In genomic region chr8:107699307-107699706, GRCm38 (mm10) we compare ENCODE assay signal across 11 mouse cellular contexts.
DNase-seq lines count a peak whose midpoint lies in the region; ATAC-seq and TF ChIP-seq lines count a peak whose summit lies in the region.
"Had no signal": no experiment of that assay in that cellular context is flagged by ENCODE, and none has a peak within 500 bp of the region (broad histone marks: within the 10 kb centered on the region; RNA-seq: fewer than 3 reads in every experiment).

No protein-coding gene starts in this region.

- no peak overlapping the region for H3K4me3 ChIP-seq in kidney, adult 2 months (ENCODE audit: insufficient read depth, low read depth, low read length)
- no peak overlapping the region for H3K4me3 ChIP-seq in forebrain, postnatal 0 days (ENCODE audit: low read depth, low read length)
- no peak overlapping the region for H3K4me3 ChIP-seq in midbrain, embryonic 14.5 days (replicated peaks; ENCODE audit: low read depth, low read length)
- H3K4me3 ChIP-seq: heart, embryonic 15.5 days; intestine, embryonic 15.5 days; layer of hippocampus, adult 2 months had no signal

- no peak overlapping the region for H3K27ac ChIP-seq in kidney, adult 2 months (ENCODE audit: insufficient read depth, low read depth, low read length)
- H3K27ac ChIP-seq in forebrain, postnatal 0 days (ENCODE audit: low read depth, low read length), result no peak overlapping the region
- H3K27ac ChIP-seq in midbrain, embryonic 14.5 days (replicated peaks; ENCODE audit: low read depth, low read length), result peak overlapping the region; percentile 26; the same call in 1 of the 2 replicates
- H3K27ac ChIP-seq: heart, embryonic 15.5 days; intestine, embryonic 15.5 days; layer of hippocampus, adult 2 months had no signal

- no peak for TF ChIP-seq POLR2A in kidney, adult 2 months (IDR thresholded peaks at IDR 0.05; ENCODE audit: low read depth, low read length)

- no peaks in the 10 kb centered on the region for H3K4me1 ChIP-seq in kidney, adult 2 months (ENCODE audit: control insufficient read depth, insufficient read depth, low read length)
- no peaks in the 10 kb centered on the region for H3K4me1 ChIP-seq in forebrain, postnatal 0 days (ENCODE audit: insufficient read depth)
- peaks cover 14% of the 10 kb centered on the region for H3K4me1 ChIP-seq in midbrain, embryonic 14.5 days (ENCODE audit: control insufficient read depth, insufficient read depth, low read length)
- H3K4me1 ChIP-seq: heart, embryonic 15.5 days had no signal

- no peaks in the 10 kb centered on the region for H3K9me3 ChIP-seq in forebrain, postnatal 0 days (ENCODE audit: low read length)
- no peaks in the 10 kb centered on the region for H3K9me3 ChIP-seq in midbrain, embryonic 14.5 days (ENCODE audit: control insufficient read depth, low read length)
- H3K9me3 ChIP-seq: heart, embryonic 15.5 days; intestine, embryonic 15.5 days had no signal

- 37% methylated on average over 7 of the region's 7 CpGs for WGBS in kidney, adult 2 months
- 29% methylated on average over 7 of the region's 7 CpGs for WGBS in forebrain, postnatal 0 days
- WGBS in midbrain, embryonic 14.5 days, result 23% methylated on average over 7 of the region's 7 CpGs

- no peak overlapping the region for H3K9ac ChIP-seq in forebrain, postnatal 0 days
- H3K9ac ChIP-seq in midbrain, embryonic 14.5 days (replicated peaks; ENCODE audit: low read length), result no peak overlapping the region
- H3K9ac ChIP-seq: heart, embryonic 15.5 days; intestine, embryonic 15.5 days had no signal

- ATAC-seq in forebrain, postnatal 0 days, result no peak
- no peak for ATAC-seq in midbrain, embryonic 14.5 days (ENCODE audit: low FRiP score, low TSS enrichment)
- ATAC-seq in erythroblast, adult 5-6 weeks (replicated peaks; ENCODE audit: low FRiP score, poor library complexity, severe bottlenecking), result no peak
- ATAC-seq: intestine, embryonic 15.5 days had no signal

- no peaks in the 10 kb centered on the region for H3K36me3 ChIP-seq in kidney, adult 2 months (ENCODE audit: control insufficient read depth, insufficient read depth, low read length)
- no peaks in the 10 kb centered on the region for H3K36me3 ChIP-seq in forebrain, postnatal 0 days (ENCODE audit: insufficient read depth)
- no peaks in the 10 kb centered on the region for H3K36me3 ChIP-seq in midbrain, embryonic 14.5 days (ENCODE audit: control insufficient read depth, insufficient read depth, low read length)
- H3K36me3 ChIP-seq: heart, embryonic 15.5 days; intestine, embryonic 15.5 days had no signal

- 0 out of 2 replicates have a peak overlapping the region, but pooled peaks have one; percentile 2 for H3K4me2 ChIP-seq in forebrain, postnatal 0 days (ENCODE audit: low read depth)
- H3K4me2 ChIP-seq in midbrain, embryonic 14.5 days (ENCODE audit: low read length), result peak overlapping the region; percentile 19; the same call in 1 of the 2 replicates
- H3K4me2 ChIP-seq: heart, embryonic 15.5 days; intestine, embryonic 15.5 days had no signal

- no peaks in the 10 kb centered on the region for H3K27me3 ChIP-seq in kidney, adult 2 months (replicated peaks; ENCODE audit: control insufficient read depth, insufficient read depth, low read length)
- no peaks in the 10 kb centered on the region for H3K27me3 ChIP-seq in forebrain, postnatal 0 days (ENCODE audit: insufficient read depth, low read length)
- H3K27me3 ChIP-seq in midbrain, embryonic 14.5 days (ENCODE audit: control insufficient read depth, insufficient read depth, low read length), result no peaks in the 10 kb centered on the region
- H3K27me3 ChIP-seq: heart, embryonic 15.5 days; intestine, embryonic 15.5 days had no signal

- peak; percentile 74 to 75 for DNase-seq in cerebellum, postnatal 14 days
- no peak for DNase-seq in cerebellum, adult 9-10 months
- DNase-seq in kidney, postnatal 10 days, result peak; percentile 13
- DNase-seq in kidney, adult 2 months, result no peak
- DNase-seq in forebrain, postnatal 0 days, result peak; percentile 36
- peak; percentile 49 for DNase-seq in midbrain, embryonic 14.5 days
- no peak for DNase-seq in lung, adult 18-20 months

- no peak for TF ChIP-seq CTCF in kidney, adult 2 months (conservative IDR thresholded peaks at IDR 0.05; ENCODE audit: insufficient read depth, insufficient read length, low read depth, low read length)
- TF ChIP-seq CTCF in forebrain, postnatal 0 days (IDR thresholded peaks at IDR 0.05; ENCODE audit: low read depth), result no peak

Comparison
In these comparisons a context has a peak if more than half of its experiments do, and no peak if none do; other contexts are left out.
1. DNase-seq: peak in cerebellum, postnatal 14 days (2 of 2), kidney, postnatal 10 days (single experiment), forebrain, postnatal 0 days (single experiment) and midbrain, embryonic 14.5 days (single experiment); none in cerebellum, adult 9-10 months (single experiment), kidney, adult 2 months (single experiment) and lung, adult 18-20 months (0 of 2).